Mouse (Mus musculus) ES-Bruce4 (cell line): ENCODE measurements around the gene Chst12. TPM values are rescaled to one million over a fixed set of nuclear protein-coding genes. Genes with fewer than 3 reads are reported as not detected.
A peak's percentile ranks its signal among the peaks of the same experiment; 100 is the strongest.
"Not testable (repeated sequence)": the region's sequence is repeated elsewhere in the genome, so short reads cannot be mapped to it uniquely, and the experiment has no call there.

Experiments used
- H3K27ac ChIP-seq: 2 replicates; pipeline ENCODE4 v1.5.1; 2012; ENCODE audit warnings: low read length, inconsistent platforms; ENCODE audit not compliant: insufficient read depth
- H3K27me3 ChIP-seq: 2 replicates; pipeline ENCODE4 v1.6.1; 2012; ENCODE audit warnings: mild to moderate bottlenecking, low read length, inconsistent platforms; ENCODE audit not compliant: control insufficient read depth, poor library complexity, insufficient read depth, severe bottlenecking
- H3K36me3 ChIP-seq: 2 replicates; pipeline ENCODE4 v1.6.1; 2012; ENCODE audit warnings: inconsistent platforms, mild to moderate bottlenecking, low read length, moderate library complexity; ENCODE audit not compliant: control insufficient read depth, poor library complexity, insufficient read depth, severe bottlenecking
- H3K4me1 ChIP-seq: one replicate; pipeline ENCODE4 v1.8.1; 2011; ENCODE audit warnings: low read length; ENCODE audit not compliant: control insufficient read depth, insufficient read depth
- H3K4me3 ChIP-seq: 2 replicates; pipeline ENCODE4 v1.5.1; 2011; ENCODE audit warnings: low read depth, mild to moderate bottlenecking, low read length
- H3K9ac ChIP-seq: 2 replicates; pipeline ENCODE4 v1.6.1; 2012; ENCODE audit warnings: low read depth, mild to moderate bottlenecking, inconsistent platforms; ENCODE audit not compliant: poor library complexity, severe bottlenecking
- H3K9me3 ChIP-seq: replicated peaks from 2 replicates; pipeline ENCODE4 v1.6.1; 2012; ENCODE audit warnings: mild to moderate bottlenecking, low read length, inconsistent platforms; ENCODE audit not compliant: control insufficient read depth, poor library complexity, insufficient read depth, severe bottlenecking
- CTCF ChIP-seq: IDR thresholded peaks from one replicate; pipeline ENCODE4 v1.8.1; 2011; ENCODE audit warnings: low read depth, low read length
- EP300 ChIP-seq: IDR thresholded peaks from 2 replicates; pipeline ENCODE4 v1.6.1; 2011; ENCODE audit warnings: low read depth, low read length; ENCODE audit not compliant: insufficient read depth
- POLR2A ChIP-seq: IDR thresholded peaks from one replicate; pipeline ENCODE4 v1.8.1; 2011; ENCODE audit warnings: low read length; ENCODE audit not compliant: insufficient read depth
- polyA plus RNA-seq: library from polyadenylated mRNA; stranded (reverse); fragments of >200 nt; gene quantifications from 2 replicates; pipeline ENCODE4 v1.2.4, GENCODE M21; 2011; ENCODE audit warnings: low read depth; ENCODE audit not compliant: missing spikeins, insufficient read depth, insufficient read length

The Chst12 gene
- polyA plus RNA-seq: 14.6 and 18.5 TPM in 2 replicates

- peaks cover 17% of the 10 kb centered on the region for H3K4me1 ChIP-seq
- H3K4me3 ChIP-seq: peak within 1 kb of the TSS; percentile 63
- TF ChIP-seq EP300 (peak; percentile 59; the same call in 1 of the 2 replicates), CTCF (no peak), POLR2A (peak; percentile 82)
- peak within 1 kb of the TSS; percentile 22 for H3K9ac ChIP-seq
- no peaks in the 10 kb centered on the region for H3K9me3 ChIP-seq
- H3K36me3 ChIP-seq: no peaks in the 10 kb centered on the region
- peak within 1 kb of the TSS; percentile 21; the same call in 1 of the 2 replicates for H3K27ac ChIP-seq
- no peaks in the 10 kb centered on the region for H3K27me3 ChIP-seq
These were observed at the start of gene Chst12 for GRCm38 (mm10) chr5:140505208-140505780. Gene Chst12 (plus strand): TSS chr5:140505550.

- Histone ChIP-seq H3K27me3 (no peaks in the 10 kb centered on the region), H3K27ac (no peak overlapping the region), H3K9me3 (no peaks in the 10 kb centered on the region), H3K4me1 (no peaks in the 10 kb centered on the region), H3K36me3 (no peaks in the 10 kb centered on the region), H3K4me3 (no peak overlapping the region), H3K9ac (no peak overlapping the region)
- no peak for TF ChIP-seq CTCF
- TF ChIP-seq EP300: no peak
- TF ChIP-seq POLR2A: no peak
These were observed 43.9 kb upstream of the Chst12 start for GRCm38 (mm10) chr5:140461476-140461875.

GRCm38 (mm10) chr5:140463151-140463550, 42.2 kb upstream of the Chst12 start:
- H3K4me1 ChIP-seq, H3K36me3 ChIP-seq, H3K27ac ChIP-seq, H3K27me3 ChIP-seq, H3K9me3 ChIP-seq, H3K4me3 ChIP-seq, H3K9ac ChIP-seq: not testable (repeated sequence)

GRCm38 (mm10) chr5:140464943-140465342, 40.4 kb upstream of the Chst12 start:
- no peak overlapping the region for H3K9ac ChIP-seq
- H3K27me3 ChIP-seq: no peaks in the 10 kb centered on the region
- TF ChIP-seq CTCF (no peak), POLR2A (no peak)
- H3K4me3 ChIP-seq: no peak overlapping the region
- H3K9me3 ChIP-seq: no peaks in the 10 kb centered on the region
- no peak overlapping the region for H3K27ac ChIP-seq
- H3K4me1 ChIP-seq: no peaks in the 10 kb centered on the region
- H3K36me3 ChIP-seq: no peaks in the 10 kb centered on the region

- Histone ChIP-seq H3K4me3 (no peak overlapping the region), H3K27ac (no peak overlapping the region), H3K27me3 (no peaks in the 10 kb centered on the region), H3K36me3 (no peaks in the 10 kb centered on the region), H3K4me1 (no peaks in the 10 kb centered on the region), H3K9ac (no peak overlapping the region), H3K9me3 (no peaks in the 10 kb centered on the region)
- peak; percentile 61 for TF ChIP-seq CTCF
- no peak for TF ChIP-seq EP300
- TF ChIP-seq POLR2A: no peak
These were observed 33.0 kb upstream of the Chst12 start for GRCm38 (mm10) chr5:140472336-140472735.

GRCm38 (mm10) chr5:140481458-140481857, 23.9 kb upstream of the Chst12 start:
- H3K4me1 ChIP-seq: no peaks in the 10 kb centered on the region

More at GRCm38 (mm10) chr5:140481458-140481857, 23.9 kb upstream of the Chst12 start:
- H3K9ac ChIP-seq: no peak overlapping the region
- no peak overlapping the region for H3K27ac ChIP-seq
- H3K4me3 ChIP-seq: no peak overlapping the region
- no peak for TF ChIP-seq EP300
- TF ChIP-seq POLR2A: no peak
- TF ChIP-seq CTCF: no peak
- no peaks in the 10 kb centered on the region for H3K9me3 ChIP-seq
- H3K27me3 ChIP-seq: no peaks in the 10 kb centered on the region
- no peaks in the 10 kb centered on the region for H3K36me3 ChIP-seq
